8 mouse cellular contexts compared by ENCODE assay signal in the genomic region with DNA sequence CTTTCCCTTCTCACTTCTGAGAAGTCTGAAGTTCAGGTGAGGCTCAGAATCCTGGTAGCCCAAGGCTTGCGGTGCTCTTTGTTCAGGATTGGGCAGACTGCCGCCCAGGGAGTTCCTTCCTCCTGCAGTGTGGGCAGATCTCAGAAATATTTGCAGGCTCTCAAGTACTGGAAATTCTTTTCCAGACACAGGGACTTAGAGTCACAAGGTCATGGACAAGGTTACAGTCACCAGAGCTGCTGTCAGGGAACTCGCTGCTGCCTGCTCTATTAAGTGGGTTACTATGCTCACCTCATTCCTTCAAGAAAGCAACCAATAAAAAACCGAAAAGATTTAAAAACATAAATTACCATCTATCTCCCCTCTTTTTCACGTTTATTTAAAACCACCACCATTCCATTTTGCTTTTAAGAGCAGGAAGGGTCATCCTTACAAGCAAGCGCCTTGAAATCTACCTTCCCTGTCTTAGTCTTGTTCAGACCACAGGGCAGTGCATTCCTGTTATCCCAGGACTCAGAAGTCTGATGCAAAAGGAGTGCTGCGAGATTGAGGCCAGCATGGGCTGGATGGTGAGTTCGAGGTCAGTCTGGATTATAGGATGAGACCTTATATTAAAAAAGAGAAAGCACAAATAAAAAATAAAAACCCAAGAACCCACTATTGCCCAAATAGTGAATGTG. TPM values are rescaled to one million over a fixed set of nuclear protein-coding genes. Genes with fewer than 3 reads are reported as not detected.
DNase-seq lines count a peak whose midpoint lies in the region; ATAC-seq and TF ChIP-seq lines count a peak whose summit lies in the region.

No protein-coding gene starts in this region.

- no peak overlapping the region for H3K9ac ChIP-seq in heart, postnatal 0 days (replicated peaks; ENCODE audit: low read depth, low read length)
- H3K9ac ChIP-seq in hindbrain, embryonic 11.5 days (ENCODE audit: low read depth, low read length), result no peak overlapping the region
- H3K9ac ChIP-seq in midbrain, embryonic 13.5 days (replicated peaks), result 0 out of 2 replicates have a peak overlapping the region, but pooled peaks have one; percentile 94

- peak overlapping the region; percentile 95 for H3K4me2 ChIP-seq in heart, postnatal 0 days (ENCODE audit: low read depth, low read length)
- peak overlapping the region; percentile 39 for H3K4me2 ChIP-seq in hindbrain, embryonic 11.5 days (replicated peaks; ENCODE audit: low read depth, low read length)
- peak overlapping the region; percentile 91 for H3K4me2 ChIP-seq in midbrain, embryonic 13.5 days (replicated peaks)

- 0 out of 2 replicates have a peak, but pooled peaks cover 8% of the 10 kb centered on the region for H3K4me1 ChIP-seq in heart, postnatal 0 days (ENCODE audit: control insufficient read depth, insufficient read depth)
- H3K4me1 ChIP-seq in bone marrow, adult 2 months (ENCODE audit: control insufficient read depth, insufficient read depth, low read length), result peaks cover 8% of the 10 kb centered on the region
- H3K4me1 ChIP-seq in hindbrain, embryonic 11.5 days (replicated peaks; ENCODE audit: control insufficient read depth, insufficient read depth, low read length), result 0 out of 2 replicates have a peak, but pooled peaks cover 6% of the 10 kb centered on the region
- peaks cover 42% of the 10 kb centered on the region for H3K4me1 ChIP-seq in midbrain, embryonic 13.5 days (replicated peaks)

- H3K27ac ChIP-seq in heart, postnatal 0 days (ENCODE audit: low read depth), result peak overlapping the region; percentile 78
- H3K27ac ChIP-seq in bone marrow, adult 2 months (ENCODE audit: control insufficient read depth, insufficient read depth, low read depth, low read length, poor library complexity), result no peak overlapping the region; the same call in 1 of the 2 replicates
- H3K27ac ChIP-seq in hindbrain, embryonic 11.5 days (ENCODE audit: low read depth, low read length), result no peak overlapping the region
- H3K27ac ChIP-seq in midbrain, embryonic 13.5 days, result peak overlapping the region; percentile 44; the same call in 1 of the 2 replicates

- 23% methylated on average over 8 of the region's 8 CpGs for WGBS in heart, postnatal 0 days
- WGBS in bone marrow, adult 2 months, result 44% methylated on average over 8 of the region's 8 CpGs
- WGBS in hindbrain, embryonic 11.5 days, result 59% methylated on average over 8 of the region's 8 CpGs
- 54% methylated on average over 8 of the region's 8 CpGs for WGBS in midbrain, embryonic 13.5 days

- peak overlapping the region; percentile 67 for H3K4me3 ChIP-seq in heart, postnatal 0 days (ENCODE audit: low read depth, low read length)
- peak overlapping the region; percentile 54 for H3K4me3 ChIP-seq in bone marrow, adult 2 months (replicated peaks; ENCODE audit: control insufficient read depth, low read depth, low read length)
- peak overlapping the region; percentile 97 for H3K4me3 ChIP-seq in hindbrain, embryonic 11.5 days (ENCODE audit: low read depth, low read length)
- H3K4me3 ChIP-seq in midbrain, embryonic 13.5 days (replicated peaks), result peak overlapping the region; percentile 95

- no peaks in the 10 kb centered on the region for H3K9me3 ChIP-seq in heart, postnatal 0 days (replicated peaks; ENCODE audit: control insufficient read depth, low read length)
- no peaks in the 10 kb centered on the region for H3K9me3 ChIP-seq in hindbrain, embryonic 11.5 days (ENCODE audit: control insufficient read depth, low read length)
- H3K9me3 ChIP-seq in midbrain, embryonic 13.5 days, result no peaks in the 10 kb centered on the region

- no peak for TF ChIP-seq EP300 in heart, postnatal 0 days (IDR thresholded peaks at IDR 0.05; ENCODE audit: low read depth)

- TF ChIP-seq CTCF in heart, postnatal 0 days (IDR thresholded peaks at IDR 0.05; ENCODE audit: low read depth), result no peak
- no peak for TF ChIP-seq CTCF in bone marrow, adult 2 months (IDR thresholded peaks at IDR 0.05; ENCODE audit: control insufficient read depth, insufficient read depth, low read length)

- TF ChIP-seq POLR2A in bone marrow, adult 2 months (IDR thresholded peaks at IDR 0.05; ENCODE audit: borderline replicate concordance, control insufficient read depth, low read depth, low read length), result no peak

- peak; percentile 74 for DNase-seq in heart, postnatal 0 days (ENCODE audit: low spot score)
- no peak for DNase-seq in heart, adult 11 months
- DNase-seq in hindbrain, embryonic 11.5 days (ENCODE audit: low spot score), result no peak
- no peak for DNase-seq in ovary, adult 18-20 months (ENCODE audit: low spot score)
- no peak for DNase-seq in layer of hippocampus, postnatal 36 days

- ATAC-seq in heart, postnatal 0 days (ENCODE audit: insufficient read depth, low read depth), result peak; percentile 26; the same call in 1 of the 2 replicates
- peak; percentile 63; the same call in 1 of the 2 replicates for ATAC-seq in hindbrain, embryonic 11.5 days (ENCODE audit: low FRiP score)
- peak; percentile 34 for ATAC-seq in midbrain, embryonic 13.5 days
- ATAC-seq in monocyte, adult 5-6 weeks (replicated peaks; ENCODE audit: insufficient number of reproducible peaks, low FRiP score, low TSS enrichment, poor library complexity, severe bottlenecking), result no peak

- no peaks in the 10 kb centered on the region for H3K36me3 ChIP-seq in heart, postnatal 0 days (replicated peaks; ENCODE audit: control insufficient read depth, insufficient read depth, low read length)
- H3K36me3 ChIP-seq in hindbrain, embryonic 11.5 days (ENCODE audit: control insufficient read depth, insufficient read depth, low read length), result no peaks in the 10 kb centered on the region
- no peaks in the 10 kb centered on the region for H3K36me3 ChIP-seq in midbrain, embryonic 13.5 days

- H3K27me3 ChIP-seq in heart, postnatal 0 days (ENCODE audit: control insufficient read depth, insufficient read depth, low read length), result no peaks in the 10 kb centered on the region
- H3K27me3 ChIP-seq in hindbrain, embryonic 11.5 days (ENCODE audit: control insufficient read depth, insufficient read depth, low read length), result no peaks in the 10 kb centered on the region
- H3K27me3 ChIP-seq in midbrain, embryonic 13.5 days, result no peaks in the 10 kb centered on the region

RNA-seq across cellular contexts. Expression of a gene that starts 0.6 kb away (rescaled TPM):
- total RNA-seq in heart, postnatal 0 days (2014; rRNA removed; ENCODE audit: low replicate concordance), result 30.0 and 35.4 TPM in 2 replicates
- polyA plus RNA-seq in heart, postnatal 0 days (2015; fragmentation: Nextera tagmentation; extraction: Ambion mirVana), result 24.6 and 30.3 TPM in 2 replicates
- polyA plus RNA-seq in bone marrow, adult 2 months (2011; ENCODE audit: insufficient read depth, insufficient read length, low replicate concordance, missing spikeins), result 5.1 and 11.5 TPM in 2 replicates
- polyA plus RNA-seq in hindbrain, embryonic 11.5 days (2014; fragmentation: Nextera tagmentation; extraction: Ambion mirVana), result 47.0 and 53.5 TPM in 2 replicates
- 47.2 and 53.5 TPM in 2 replicates for polyA plus RNA-seq in midbrain, embryonic 13.5 days (2015; fragmentation: Nextera tagmentation; extraction: Ambion mirVana)
- 39.5 to 77.2 TPM (median 42.9 TPM) in 3 replicates for total RNA-seq in monocyte, adult 5-6 weeks (2017)
- 10 to 100 TPM; 32.6 to 45.9 TPM for total RNA-seq in layer of hippocampus, postnatal 36 days (2021)

Comparison
In these comparisons a context has a peak if more than half of its experiments do, and no peak if none do; other contexts are left out.
1. H3K27ac ChIP-seq: peak in heart, postnatal 0 days (single experiment) and midbrain, embryonic 13.5 days (single experiment); none in bone marrow, adult 2 months (single experiment) and hindbrain, embryonic 11.5 days (single experiment).
2. H3K4me2 ChIP-seq: peak in every context shown above with its lines; median percentile 95 in heart, postnatal 0 days; 91 in midbrain, embryonic 13.5 days; 39 in hindbrain, embryonic 11.5 days.
3. Peak in every context shown above with its lines, with median percentiles within 50 percentile points of each other: H3K4me3 ChIP-seq.